Mouse (Mus musculus): ENCODE data around the gene Scgb1b27. TPM values are rescaled to one million over a fixed set of nuclear protein-coding genes. Genes with fewer than 3 reads are reported as not detected.

Gene Scgb1b27
- not detected for polyA plus RNA-seq (2017; shearing (Covaris generic))

GRCm38 (mm10) chr7:34021183-34021582 is at the start of gene Scgb1b27:
Gene Scgb1b27 (plus strand): TSS chr7:34021483.

GRCm38 (mm10) chr7:34013842-34014241 is 7.4 kb upstream of the Scgb1b27 start, which contains the start of gene Scgb2b27:
Gene Scgb2b27 (minus strand): TSS chr7:34013942.

Other genes starting within 250 kb of the Scgb1b27 start
- not detected for gene Scgb2b26, start 76.4 kb upstream of the Scgb1b27 start, polyA plus RNA-seq (2017; shearing (Covaris generic))
- gene Scgb2b27, start 7.5 kb upstream of the Scgb1b27 start, polyA plus RNA-seq (2017; shearing (Covaris generic)): not detected
- not detected for gene Scgb1b30, start 73.9 kb downstream of the Scgb1b27 start, polyA plus RNA-seq (2017; shearing (Covaris generic))
- not detected for gene Wtip, start 111.8 kb downstream of the Scgb1b27 start, polyA plus RNA-seq (2017; shearing (Covaris generic))
- gene Uba2, start 148.1 kb downstream of the Scgb1b27 start, polyA plus RNA-seq (2017; shearing (Covaris generic)): 154 TPM
- 47.5 TPM for gene Pdcd2l, start 175.2 kb downstream of the Scgb1b27 start, polyA plus RNA-seq (2017; shearing (Covaris generic))
- 380 TPM for gene Gpi1, start 208.9 kb downstream of the Scgb1b27 start, polyA plus RNA-seq (2017; shearing (Covaris generic))
- not detected for gene Gm6096, start 229.6 kb downstream of the Scgb1b27 start, polyA plus RNA-seq (2017; shearing (Covaris generic))

All from activated CD4-positive, CD25-positive, alpha-beta regulatory T cell, adult 9 weeks (primary cell).